Mouse (Mus musculus) neural tube, embryonic 13.5 days (tissue): ENCODE results near the gene Gm38394. TPM values are rescaled to one million over a fixed set of nuclear protein-coding genes. Genes with fewer than 3 reads are reported as not detected.
A peak's percentile ranks its signal among the peaks of the same experiment; 100 is the strongest.
"Not testable (repeated sequence)": the region's sequence is repeated elsewhere in the genome, so short reads cannot be mapped to it uniquely, and the experiment has no call there.

Experiments
- ATAC-seq: fragments of 200-750 bp; cut with Nextera tagmentation; 2 replicates; pipeline ENCODE4 v1.8.0; 2017; ENCODE audit warnings: low read depth, mild to moderate bottlenecking, moderate TSS enrichment, moderate library complexity
- H3K27ac ChIP-seq: fragments of 300-500 bp; sonication (generic); replicated peaks from 2 replicates; pipeline ENCODE4 v1.5.1; 2015; ENCODE audit warnings: moderate library complexity, mild to moderate bottlenecking, inconsistent platforms
- H3K27me3 ChIP-seq: fragments of 300-500 bp; sonication (generic); 2 replicates; pipeline ENCODE4 v1.6.1; 2015; ENCODE audit warnings: mild to moderate bottlenecking, inconsistent platforms
- H3K36me3 ChIP-seq: fragments of 300-500 bp; sonication (generic); 2 replicates; pipeline ENCODE4 v1.6.1; 2015; ENCODE audit warnings: mild to moderate bottlenecking, inconsistent platforms
- H3K4me1 ChIP-seq: fragments of 300-500 bp; sonication (generic); replicated peaks from 2 replicates; pipeline ENCODE4 v1.6.1; 2015; ENCODE audit warnings: inconsistent platforms
- H3K4me2 ChIP-seq: fragments of 300-500 bp; sonication (generic); 2 replicates; pipeline ENCODE4 v1.6.1; 2015; ENCODE audit warnings: inconsistent platforms, mild to moderate bottlenecking, moderate library complexity
- H3K4me3 ChIP-seq: fragments of 300-500 bp; sonication (generic); 2 replicates; pipeline ENCODE4 v1.5.1; 2015; ENCODE audit warnings: mild to moderate bottlenecking, inconsistent platforms
- H3K9ac ChIP-seq: fragments of 300-500 bp; sonication (generic); 2 replicates; pipeline ENCODE4 v1.6.1; 2015; ENCODE audit warnings: moderate library complexity, mild to moderate bottlenecking, inconsistent platforms
- H3K9me3 ChIP-seq: fragments of 300-500 bp; sonication (generic); 2 replicates; pipeline ENCODE4 v1.6.1; 2016; ENCODE audit warnings: inconsistent platforms
- WGBS: fragments of 180-500 bp; shearing (Covaris S2); methylation state at CpG from one replicate; pipeline ENCODE4 v1.1.7; 2015; 5-methylcytosine and 5-hydroxymethylcytosine counted together
- polyA plus RNA-seq: library from polyadenylated mRNA; unstranded; fragments of >200 nt; fragmentation: Nextera tagmentation; extraction: Ambion mirVana; gene quantifications from 2 replicates; pipeline ENCODE4 v1.2.1, GENCODE M21; 2015

The Gm38394 gene
- 2.8 and 3.7 TPM in 2 replicates for polyA plus RNA-seq

- ATAC-seq = peak; percentile 99
- Histone ChIP-seq H3K4me2 (peak within 1 kb of the TSS; percentile 94), H3K4me3 (peak within 1 kb of the TSS; percentile 67), H3K9ac (peak within 1 kb of the TSS; percentile 93), H3K27ac (peak within 1 kb of the TSS; percentile 93), H3K9me3 (no peaks in the 10 kb centered on the region), H3K36me3 (peaks cover 30% of the 10 kb centered on the region), H3K27me3 (no peaks in the 10 kb centered on the region), H3K4me1 (peaks cover 41% of the 10 kb centered on the region)
- 2% methylated on average over 26 of the region's 26 CpGs for WGBS
These were observed at the start of gene Gm38394 for GRCm38 (mm10) chr1:133661203-133661933. Gene Gm38394 (minus strand): TSS chr1:133661318.

- Histone ChIP-seq H3K27ac (no peak overlapping the region), H3K36me3 (peaks cover 41% of the 10 kb centered on the region), H3K4me1 (peaks cover 14% of the 10 kb centered on the region; the same call in 1 of the 2 replicates), H3K4me3 (no peak overlapping the region), H3K9ac (no peak overlapping the region), H3K27me3 (no peaks in the 10 kb centered on the region), H3K9me3 (no peaks in the 10 kb centered on the region), H3K4me2 (no peak overlapping the region)
- ATAC-seq = no peak
- WGBS = 53% methylated on average over 6 of the region's 6 CpGs
These were observed 49.8 kb upstream of the Gm38394 start for GRCm38 (mm10) chr1:133710895-133711294.

GRCm38 (mm10) chr1:133709292-133709691 lies 48.2 kb upstream of the Gm38394 start:
- ATAC-seq = no peak
- no peak overlapping the region for H3K4me2 ChIP-seq
- no peak overlapping the region for H3K27ac ChIP-seq
- no peak overlapping the region for H3K4me3 ChIP-seq
- H3K4me1 ChIP-seq = peaks cover 14% of the 10 kb centered on the region; the same call in 1 of the 2 replicates
- no peak overlapping the region for H3K9ac ChIP-seq
- no peaks in the 10 kb centered on the region for H3K27me3 ChIP-seq
- H3K9me3 ChIP-seq = no peaks in the 10 kb centered on the region
- 80% methylated on average over 3 of the region's 3 CpGs for WGBS
- peaks cover 33% of the 10 kb centered on the region for H3K36me3 ChIP-seq

- not testable (repeated sequence) for ATAC-seq, H3K27me3 ChIP-seq, H3K36me3 ChIP-seq, H3K4me3 ChIP-seq, H3K4me2 ChIP-seq, H3K4me1 ChIP-seq, H3K27ac ChIP-seq, H3K9me3 ChIP-seq, H3K9ac ChIP-seq
- 13% methylated on average over 1 of the region's 2 CpGs for WGBS
These were observed 40.7 kb upstream of the Gm38394 start for GRCm38 (mm10) chr1:133701824-133702223.

- Histone ChIP-seq H3K4me3 (no peak overlapping the region), H3K4me2 (no peak overlapping the region), H3K9ac (no peak overlapping the region), H3K27me3 (no peaks in the 10 kb centered on the region), H3K36me3 (no peaks in the 10 kb centered on the region), H3K4me1 (peaks cover 14% of the 10 kb centered on the region), H3K27ac (no peak overlapping the region), H3K9me3 (no peaks in the 10 kb centered on the region)
- no peak for ATAC-seq
- 93% methylated on average over 12 of the region's 12 CpGs for WGBS
These were observed 37.0 kb upstream of the Gm38394 start for GRCm38 (mm10) chr1:133697935-133698620.

GRCm38 (mm10) chr1:133695901-133696300 lies 34.8 kb upstream of the Gm38394 start:
- H3K27me3 ChIP-seq = no peaks in the 10 kb centered on the region
- 35% methylated on average over 7 of the region's 7 CpGs for WGBS
- H3K9me3 ChIP-seq = no peaks in the 10 kb centered on the region
- H3K36me3 ChIP-seq = no peaks in the 10 kb centered on the region
- H3K4me2 ChIP-seq = no peak overlapping the region
- H3K4me3 ChIP-seq = no peak overlapping the region
- no peak overlapping the region for H3K9ac ChIP-seq
- peaks cover 14% of the 10 kb centered on the region for H3K4me1 ChIP-seq
- no peak overlapping the region for H3K27ac ChIP-seq
- no peak for ATAC-seq

- Histone ChIP-seq H3K4me1 (peaks cover 14% of the 10 kb centered on the region), H3K9ac (no peak overlapping the region), H3K4me2 (no peak overlapping the region), H3K27me3 (no peaks in the 10 kb centered on the region), H3K36me3 (no peaks in the 10 kb centered on the region), H3K27ac (no peak overlapping the region), H3K9me3 (no peaks in the 10 kb centered on the region), H3K4me3 (no peak overlapping the region)
- WGBS = 96% methylated on average over 1 of the region's 1 CpGs
- no peak for ATAC-seq
These were observed 33.8 kb upstream of the Gm38394 start for GRCm38 (mm10) chr1:133694876-133695275.

GRCm38 (mm10) chr1:133694301-133694700 lies 33.2 kb upstream of the Gm38394 start:
- no peak overlapping the region for H3K4me2 ChIP-seq
- no peak overlapping the region for H3K9ac ChIP-seq
- no peak overlapping the region for H3K27ac ChIP-seq
- no peaks in the 10 kb centered on the region for H3K9me3 ChIP-seq
- no peak for ATAC-seq
- H3K4me1 ChIP-seq = peaks cover 14% of the 10 kb centered on the region
- H3K27me3 ChIP-seq = no peaks in the 10 kb centered on the region
- 0% methylated on average over 1 of the region's 1 CpGs for WGBS
- no peak overlapping the region for H3K4me3 ChIP-seq
- H3K36me3 ChIP-seq = no peaks in the 10 kb centered on the region

GRCm38 (mm10) chr1:133693536-133694114 lies 32.5 kb upstream of the Gm38394 start:
- H3K4me3 ChIP-seq = no peak overlapping the region
- no peaks in the 10 kb centered on the region for H3K36me3 ChIP-seq
- ATAC-seq = no peak
- no peak overlapping the region for H3K27ac ChIP-seq
- peaks cover 14% of the 10 kb centered on the region for H3K4me1 ChIP-seq
- 73% methylated on average over 11 of the region's 11 CpGs for WGBS
- H3K27me3 ChIP-seq = no peaks in the 10 kb centered on the region
- H3K9ac ChIP-seq = no peak overlapping the region
- no peaks in the 10 kb centered on the region for H3K9me3 ChIP-seq
- H3K4me2 ChIP-seq = no peak overlapping the region

GRCm38 (mm10) chr1:133692195-133692594 lies 31.1 kb upstream of the Gm38394 start:
- no peak overlapping the region for H3K4me3 ChIP-seq
- no peak overlapping the region for H3K27ac ChIP-seq
- no peak for ATAC-seq
- H3K4me2 ChIP-seq = no peak overlapping the region
- no peak overlapping the region for H3K9ac ChIP-seq
- H3K27me3 ChIP-seq = no peaks in the 10 kb centered on the region
- H3K9me3 ChIP-seq = no peaks in the 10 kb centered on the region
- H3K36me3 ChIP-seq = no peaks in the 10 kb centered on the region
- peaks cover 14% of the 10 kb centered on the region for H3K4me1 ChIP-seq
- WGBS = 43% methylated on average over 4 of the region's 4 CpGs

- no peak overlapping the region for H3K27ac ChIP-seq
- no peaks in the 10 kb centered on the region for H3K9me3 ChIP-seq
- H3K4me2 ChIP-seq = no peak overlapping the region
- H3K4me3 ChIP-seq = no peak overlapping the region
- 95% methylated on average over 6 of the region's 6 CpGs for WGBS
- ATAC-seq = no peak
- H3K36me3 ChIP-seq = no peaks in the 10 kb centered on the region
- no peak overlapping the region for H3K9ac ChIP-seq
- no peaks in the 10 kb centered on the region for H3K27me3 ChIP-seq
- peaks cover 13% of the 10 kb centered on the region for H3K4me1 ChIP-seq
These were observed 29.9 kb upstream of the Gm38394 start for GRCm38 (mm10) chr1:133691046-133691445.

GRCm38 (mm10) chr1:133689897-133690296 lies 28.8 kb upstream of the Gm38394 start, which contains the start of gene Lax1:
Gene Lax1 (minus strand): TSS chr1:133690108.
- 55% methylated on average over 6 of the region's 6 CpGs for WGBS
- H3K36me3 ChIP-seq = no peaks in the 10 kb centered on the region

More at GRCm38 (mm10) chr1:133689897-133690296, 28.8 kb upstream of the Gm38394 start, which contains the start of gene Lax1:
- Histone ChIP-seq H3K4me1 (peaks cover 2% of the 10 kb centered on the region; the same call in 1 of the 2 replicates), H3K4me2 (no peak within 1 kb of the TSS), H3K27me3 (no peaks in the 10 kb centered on the region), H3K4me3 (no peak within 1 kb of the TSS), H3K9ac (no peak within 1 kb of the TSS), H3K27ac (no peak within 1 kb of the TSS), H3K9me3 (no peaks in the 10 kb centered on the region)
- no peak for ATAC-seq
